Mouse (Mus musculus) spleen, adult 2 months (tissue): Measurements from ENCODE around the gene Slc35b2.

Source experiments
- CTCF ChIP-seq: fragments of 200-500 bp; IDR thresholded peaks from 2 replicates; pipeline ENCODE4 v1.5.1; 2011; ENCODE audit warnings: mild to moderate bottlenecking, inconsistent platforms; ENCODE audit not compliant: insufficient read depth, insufficient read length, insufficient replicate concordance; ENCODE audit errors: extremely low read depth
- POLR2A ChIP-seq: fragments of 200-500 bp; IDR thresholded peaks from 2 replicates; pipeline ENCODE4 v1.6.1; 2011; ENCODE audit warnings: low read depth, low read length, inconsistent platforms

DNA sequence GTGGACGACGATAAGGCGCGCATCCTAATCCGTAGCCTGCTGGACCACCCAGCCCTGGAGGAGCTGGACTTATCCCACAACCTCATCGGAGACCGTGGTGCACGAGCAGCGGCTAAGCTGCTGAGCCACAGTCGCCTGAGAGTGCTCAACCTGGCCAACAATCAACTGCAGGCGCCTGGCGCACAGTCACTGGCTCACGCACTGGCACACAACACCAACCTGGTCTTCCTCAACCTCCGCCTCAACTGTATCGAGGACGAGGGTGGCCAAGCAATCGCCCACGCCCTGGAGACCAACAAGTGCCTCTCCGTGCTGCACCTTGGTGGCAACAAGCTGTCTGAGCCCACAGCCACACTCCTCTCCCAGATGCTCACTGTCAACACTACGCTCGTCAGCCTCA is 24.0 kb upstream of the Slc35b2 start:
- TF ChIP-seq CTCF (no peak), POLR2A (no peak)
